Mouse (Mus musculus) heart, adult 2 months (tissue): Measurements from ENCODE around the gene Xpo5. TPM values are rescaled to one million over a fixed set of nuclear protein-coding genes. Genes with fewer than 3 reads are reported as not detected.
A peak's percentile ranks its signal among the peaks of the same experiment; 100 is the strongest.

Experiments
- DNase-seq, 2 experiments: peaks; one replicate each; pipeline ENCODE4 v3.0.0; 2021
- H3K27ac ChIP-seq: fragments of 200-600 bp; 2 replicates; pipeline ENCODE4 v1.8.1; 2022
- H3K27me3 ChIP-seq: fragments of 200-500 bp; 2 replicates; pipeline ENCODE4 v1.6.1; 2012; ENCODE audit warnings: mild to moderate bottlenecking, low read length, inconsistent platforms, mixed read lengths; ENCODE audit not compliant: control insufficient read depth, insufficient read depth
- H3K36me3 ChIP-seq: fragments of 200-500 bp; 2 replicates; pipeline ENCODE4 v1.6.1; 2012; ENCODE audit warnings: low read length, inconsistent platforms; ENCODE audit not compliant: control insufficient read depth, insufficient read depth
- H3K4me1 ChIP-seq: fragments of 200-500 bp; 2 replicates; pipeline ENCODE4 v1.6.1; 2011; ENCODE audit warnings: low read length; ENCODE audit not compliant: control insufficient read depth, insufficient read depth
- H3K4me3 ChIP-seq: fragments of 200-600 bp; 2 replicates; pipeline ENCODE4 v1.8.1; 2022
- H3K79me2 ChIP-seq: fragments of 200-500 bp; replicated peaks from 2 replicates; pipeline ENCODE4 v1.6.1; 2012; ENCODE audit warnings: mild to moderate bottlenecking, inconsistent platforms, low read length, moderate library complexity, mixed read lengths; ENCODE audit not compliant: control insufficient read depth, insufficient read depth
- H3K9ac ChIP-seq: fragments of 200-500 bp; 2 replicates; pipeline ENCODE4 v1.6.1; 2012; ENCODE audit warnings: low read depth, mild to moderate bottlenecking, control low read depth, inconsistent platforms, low read length, mixed read lengths
- CTCF ChIP-seq: fragments of 200-600 bp; IDR thresholded peaks from 2 replicates; pipeline ENCODE4 v1.8.1; 2022; ENCODE audit warnings: antibody characterized with exemption, mild to moderate bottlenecking, moderate library complexity
- EP300 ChIP-seq: fragments of 200-500 bp; IDR thresholded peaks from 2 replicates; pipeline ENCODE4 v1.6.1; 2011; ENCODE audit warnings: low read depth, low read length, control low read depth; ENCODE audit not compliant: insufficient read depth
- POLR2A ChIP-seq: fragments of 200-500 bp; IDR thresholded peaks from 2 replicates; pipeline ENCODE4 v1.6.1; 2011; ENCODE audit warnings: mild to moderate bottlenecking, low read depth, low read length, control low read depth; ENCODE audit not compliant: insufficient read depth
- WGBS: fragments of 180-500 bp; shearing (Covaris S2); methylation state at CpG from one replicate; pipeline ENCODE4 v1.1.7; 2018; 5-methylcytosine and 5-hydroxymethylcytosine counted together
- intact Hi-C: fragments of 180-260 bp; cut with DNase I; formaldehyde crosslinking; loops from one replicate; pipeline ENCODE4 v1.15.1; 2025
- polyA plus RNA-seq: library from polyadenylated mRNA; depleted of rRNA; stranded (reverse); fragments of >200 nt; gene quantifications from 2 replicates; pipeline ENCODE4 v1.2.3, GENCODE M21; 2012
- total RNA-seq, 2 experiments: library from RNA; stranded (reverse); gene quantifications; 2 replicates each; pipeline ENCODE4 v1.2.3; 2021

Xpo5 gene
- total and polyA plus RNA-seq, 3 experiments, result 14.2 to 22.0 (median 21.5) TPM

GRCm38 (mm10) chr17:46274465-46274864, 71.9 kb downstream of the Xpo5 start:
- Histone ChIP-seq H3K4me1 (peaks cover 23% of the 10 kb centered on the region; the same call in 1 of the 2 replicates), H3K4me3 (no peak overlapping the region), H3K79me2 (peaks cover 4% of the 10 kb centered on the region), H3K36me3 (peaks cover 12% of the 10 kb centered on the region), H3K27me3 (no peaks in the 10 kb centered on the region), H3K27ac (peak overlapping the region; percentile 23), H3K9ac (no peak overlapping the region; the same call in 1 of the 2 replicates)
- peak in 1 of 2 experiments; percentile 18 for DNase-seq
- 79% methylated on average over 6 of the region's 6 CpGs for WGBS
- TF ChIP-seq CTCF, result no peak
- TF ChIP-seq EP300, result no peak
- TF ChIP-seq POLR2A, result no peak
- intact Hi-C loops, result no loop called here

GRCm38 (mm10) chr17:46275034-46275433, 72.5 kb downstream of the Xpo5 start:
- H3K27ac ChIP-seq, result no peak overlapping the region
- WGBS, result 92% methylated on average over 6 of the region's 6 CpGs

GRCm38 (mm10) chr17:46275506-46275905, 72.9 kb downstream of the Xpo5 start:
- H3K4me3 ChIP-seq, result no peak overlapping the region
- DNase-seq, result no peak
- H3K4me1 ChIP-seq, result peaks cover 16% of the 10 kb centered on the region; the same call in 1 of the 2 replicates
- no peaks in the 10 kb centered on the region for H3K27me3 ChIP-seq
- H3K36me3 ChIP-seq, result peaks cover 12% of the 10 kb centered on the region
- TF ChIP-seq POLR2A (no peak), EP300 (no peak), CTCF (no peak)
- peaks cover 4% of the 10 kb centered on the region for H3K79me2 ChIP-seq
- no peak overlapping the region for H3K27ac ChIP-seq
- H3K9ac ChIP-seq, result no peak overlapping the region
- intact Hi-C loops, result no loop called here
- 72% methylated on average over 10 of the region's 10 CpGs for WGBS

More at GRCm38 (mm10) chr17:46275034-46275433, 72.5 kb downstream of the Xpo5 start:
- Histone ChIP-seq H3K36me3 (peaks cover 12% of the 10 kb centered on the region), H3K4me1 (peaks cover 21% of the 10 kb centered on the region; the same call in 1 of the 2 replicates), H3K4me3 (no peak overlapping the region), H3K27me3 (no peaks in the 10 kb centered on the region), H3K79me2 (peaks cover 4% of the 10 kb centered on the region), H3K9ac (no peak overlapping the region)
- TF ChIP-seq CTCF, result no peak
- no peak for TF ChIP-seq POLR2A
- TF ChIP-seq EP300, result no peak
- DNase-seq, result no peak
- intact Hi-C loops, result no loop called here

GRCm38 (mm10) chr17:46277586-46277985, 75.0 kb downstream of the Xpo5 start:
- 50% methylated on average over 4 of the region's 4 CpGs for WGBS
- Histone ChIP-seq H3K79me2 (peaks cover 4% of the 10 kb centered on the region), H3K4me1 (peaks cover 13% of the 10 kb centered on the region; the same call in 1 of the 2 replicates), H3K36me3 (peaks cover 14% of the 10 kb centered on the region), H3K9ac (no peak overlapping the region), H3K27me3 (no peaks in the 10 kb centered on the region), H3K27ac (peak overlapping the region; percentile 57), H3K4me3 (no peak overlapping the region)
- no peak for DNase-seq
- no peak for TF ChIP-seq EP300
- TF ChIP-seq POLR2A, result no peak
- TF ChIP-seq CTCF, result no peak
- intact Hi-C loops, result no loop called here

GRCm38 (mm10) chr17:46278011-46278765, 75.6 kb downstream of the Xpo5 start:
- no peak for TF ChIP-seq CTCF
- intact Hi-C loops, result no loop called here
- peaks cover 4% of the 10 kb centered on the region for H3K79me2 ChIP-seq
- H3K27me3 ChIP-seq, result no peaks in the 10 kb centered on the region
- H3K4me3 ChIP-seq, result no peak overlapping the region
- 79% methylated on average over 12 of the region's 12 CpGs for WGBS
- no peak overlapping the region for H3K9ac ChIP-seq
- peak overlapping the region; percentile 57 for H3K27ac ChIP-seq
- peaks cover 12% of the 10 kb centered on the region for H3K4me1 ChIP-seq
- no peak for DNase-seq
- H3K36me3 ChIP-seq, result peaks cover 10% of the 10 kb centered on the region

- peak; percentile 89 to 91 for DNase-seq
- WGBS, result under 1% methylated on average over 37 of the region's 37 CpGs
- Histone ChIP-seq H3K4me3 (peak within 1 kb of the TSS; percentile 59), H3K27me3 (no peaks in the 10 kb centered on the region), H3K27ac (peak within 1 kb of the TSS; percentile 70), H3K79me2 (peaks cover 2% of the 10 kb centered on the region; the same call in 1 of the 2 replicates), H3K36me3 (peaks cover 2% of the 10 kb centered on the region), H3K9ac (peak within 1 kb of the TSS; percentile 83), H3K4me1 (peaks cover 9% of the 10 kb centered on the region)
- intact Hi-C loops, result no loop called here
- TF ChIP-seq CTCF (no peak), EP300 (0 out of 2 replicates have a peak, but pooled peaks have one; percentile 17), POLR2A (peak; percentile 79)
These were observed 80.0 kb downstream of the Xpo5 start, which contains the start of gene Tjap1 for GRCm38 (mm10) chr17:46282483-46283123. Gene Tjap1, minus strand, starts transcription at chr17:46283026.
